Mouse (Mus musculus) urinary bladder, postnatal 25 days (tissue): ENCODE measurements around the gene Rsl24d1.
A peak's percentile ranks its signal among the peaks of the same experiment; 100 is the strongest.
"Not testable (repeated sequence)": the region's sequence is repeated elsewhere in the genome, so short reads cannot be mapped to it uniquely, and the experiment has no call there.

Source experiments
- DNase-seq: peaks from one replicate; pipeline ENCODE4 v3.0.0; 2022; ENCODE audit warnings: low spot score

The Rsl24d1 gene

GRCm38 (mm10) chr9:73112919-73113906, at the start of gene Rsl24d1:
Rsl24d1 (plus strand) TSS chr9:73113426.
- peak; percentile 65 for DNase-seq

DNA sequence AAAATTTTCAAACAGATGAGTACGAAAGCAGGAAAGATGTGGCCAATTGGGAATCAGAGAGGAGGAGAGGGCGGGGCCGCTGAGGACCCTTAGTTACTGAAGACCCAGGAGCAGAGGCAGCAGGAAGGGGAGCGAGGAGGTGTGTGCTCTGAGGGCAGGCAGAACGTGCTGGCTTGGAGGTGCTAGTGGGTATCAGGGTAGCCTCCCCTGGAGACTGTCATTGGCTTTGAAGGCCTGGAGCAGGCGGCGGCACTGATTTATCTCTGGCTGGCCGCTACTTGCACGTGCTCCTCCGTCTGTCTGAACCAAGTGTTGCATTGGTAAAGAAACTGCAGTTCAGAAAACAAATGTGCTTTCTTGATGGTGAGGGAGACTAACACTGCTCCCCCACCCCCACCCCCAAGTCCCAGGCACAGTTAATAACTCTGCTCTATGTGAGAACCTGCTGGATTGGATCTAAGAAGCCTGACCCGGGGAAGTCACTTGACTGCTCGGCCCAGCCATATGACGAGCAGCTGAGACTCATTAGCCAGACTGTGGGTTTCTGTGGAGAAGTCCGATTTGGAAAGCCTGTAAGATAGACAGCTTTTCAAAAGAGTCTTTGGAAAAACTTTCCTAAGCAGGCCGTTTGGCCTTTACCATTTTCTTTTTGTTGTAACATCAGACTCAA, 49.5 kb upstream of the Rsl24d1 start:
- DNase-seq: no peak

DNA sequence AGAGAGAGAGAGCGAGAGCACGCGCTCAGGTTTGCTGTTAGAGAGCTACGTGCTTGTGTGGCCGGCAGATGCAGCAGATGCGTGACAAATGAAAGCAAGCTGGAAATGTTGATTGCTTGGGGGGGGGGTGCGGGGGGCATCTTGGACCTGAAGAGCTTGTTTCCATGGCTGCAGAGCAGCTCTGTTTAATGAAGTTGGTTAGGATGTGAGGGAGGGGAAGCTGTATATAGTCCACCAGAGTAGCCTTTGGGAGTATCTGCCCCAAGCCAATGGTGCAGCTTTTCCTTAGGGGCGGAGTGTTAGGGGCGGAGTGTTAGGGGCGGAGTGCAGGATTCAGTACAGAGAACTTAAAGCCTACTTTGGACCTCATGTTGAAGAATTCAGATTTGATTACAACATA, 46.1 kb upstream of the Rsl24d1 start:
- no peak for DNase-seq

- no peak for DNase-seq
Measured at GRCm38 (mm10) chr9:73068230-73068679, 45.0 kb upstream of the Rsl24d1 start.

DNA sequence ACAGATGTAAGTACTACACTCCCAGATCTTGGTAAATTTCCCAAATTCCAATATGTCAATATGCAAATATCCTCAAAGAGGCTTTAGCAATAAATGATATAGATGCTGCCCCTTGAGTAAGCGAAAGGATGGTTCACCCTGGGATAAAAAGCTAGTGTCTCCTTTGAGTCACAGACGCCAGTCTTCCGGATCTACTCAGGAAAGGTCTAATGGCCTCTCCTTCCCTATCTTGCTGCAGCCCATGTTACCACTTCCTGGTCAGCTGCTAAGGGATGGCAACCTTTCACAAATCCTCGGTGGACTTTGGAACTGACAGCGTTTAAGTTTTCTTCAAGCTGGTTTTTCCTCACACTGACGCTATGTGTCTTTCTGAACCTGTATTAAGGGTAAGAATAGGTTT, 44.5 kb upstream of the Rsl24d1 start:
- no peak for DNase-seq

- no peak for DNase-seq
Measured at GRCm38 (mm10) chr9:73070971-73071659, 42.1 kb upstream of the Rsl24d1 start.

- DNase-seq: no peak
Measured at GRCm38 (mm10) chr9:73072426-73072825, 40.8 kb upstream of the Rsl24d1 start.

GRCm38 (mm10) chr9:73073169-73073568, 40.1 kb upstream of the Rsl24d1 start:
- DNase-seq: no peak

- DNase-seq: not testable (repeated sequence)
Measured at GRCm38 (mm10) chr9:73079349-73079748, 33.9 kb upstream of the Rsl24d1 start.

DNA sequence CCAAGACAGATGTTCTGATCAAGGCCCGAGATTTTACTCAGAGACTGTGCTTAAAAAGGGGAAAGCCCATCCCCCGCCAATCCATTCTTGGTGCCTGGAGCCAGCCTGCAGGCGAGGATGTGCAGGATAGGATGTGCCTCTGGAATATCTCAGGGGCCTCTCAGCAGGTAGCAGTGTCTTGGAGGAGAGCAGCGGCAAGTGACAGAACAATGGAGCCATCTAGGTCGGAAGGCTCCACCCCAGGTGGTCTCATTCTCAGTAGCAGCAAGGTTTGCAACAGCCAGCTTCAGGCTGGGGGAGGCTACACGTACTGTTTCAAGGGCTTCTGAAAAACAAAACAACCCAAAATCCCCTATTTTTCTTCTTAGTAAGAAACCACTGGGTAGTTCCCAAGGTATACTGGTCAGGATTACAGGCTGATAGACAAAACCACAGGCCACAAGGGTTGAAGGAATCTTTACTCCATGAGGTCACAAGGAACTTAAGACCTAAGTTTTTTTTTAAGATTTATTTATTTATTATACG, 33.4 kb upstream of the Rsl24d1 start:
- no peak for DNase-seq

DNA sequence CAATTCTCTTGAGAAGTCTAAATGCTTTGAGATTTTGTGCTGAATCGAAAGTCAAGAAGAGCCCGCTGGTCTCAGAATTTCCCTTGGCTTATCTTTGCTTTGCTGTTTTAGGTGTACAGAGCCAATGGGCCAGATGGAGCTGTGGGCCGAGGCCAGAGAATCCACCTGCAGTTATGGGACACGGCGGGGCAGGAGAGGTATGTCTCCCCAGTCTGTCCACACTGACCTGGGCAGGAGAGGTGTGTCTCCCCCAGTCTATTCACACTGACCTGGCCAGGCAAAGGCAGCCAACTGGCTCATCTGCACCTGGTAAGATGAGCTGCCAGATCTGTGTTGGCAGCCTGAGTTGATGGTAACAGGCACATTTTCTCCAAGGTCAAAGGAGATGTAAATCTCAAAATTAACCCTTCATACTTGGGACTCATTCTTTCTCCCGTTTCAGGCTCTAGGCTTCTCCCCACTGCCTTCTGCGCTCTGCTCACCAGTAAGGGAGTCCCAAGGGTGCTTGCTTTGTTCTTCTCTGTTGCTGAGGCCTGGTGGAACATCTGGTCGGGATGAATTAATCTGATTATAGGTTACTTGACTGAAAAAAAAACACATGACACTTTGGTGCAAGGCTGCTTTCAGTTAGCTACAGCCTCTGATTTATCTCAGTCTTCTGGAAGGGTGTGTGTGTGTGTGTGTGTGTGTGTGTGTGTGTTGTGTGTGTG, 30.8 kb upstream of the Rsl24d1 start:
- DNase-seq: no peak

- DNase-seq: no peak
Measured at GRCm38 (mm10) chr9:73083956-73084355, 29.3 kb upstream of the Rsl24d1 start.

- DNase-seq: no peak
Measured at GRCm38 (mm10) chr9:73085845-73086244, 27.4 kb upstream of the Rsl24d1 start.

DNA sequence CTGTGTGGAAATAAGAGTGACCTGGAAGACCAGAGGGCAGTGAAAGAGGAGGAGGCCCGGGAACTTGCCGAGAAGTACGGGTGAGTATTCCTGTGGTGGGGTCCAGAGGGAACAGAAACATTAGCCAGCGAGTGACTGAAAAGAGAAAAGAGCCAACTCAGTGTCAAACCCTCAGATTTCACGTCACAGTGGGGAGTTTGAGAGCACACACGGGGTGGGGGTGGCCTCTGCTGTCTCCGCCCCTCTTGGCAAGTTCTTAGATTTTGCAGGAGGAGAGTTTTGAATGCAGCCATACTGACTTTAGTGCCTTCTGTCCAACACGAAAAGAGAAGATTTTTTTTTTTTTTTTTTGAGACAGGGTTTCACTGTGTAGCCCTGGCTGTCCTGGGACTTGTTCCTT, 26.1 kb upstream of the Rsl24d1 start:
- DNase-seq: no peak

GRCm38 (mm10) chr9:73087581-73087980, 25.6 kb upstream of the Rsl24d1 start:
- DNase-seq: no peak

- no peak for DNase-seq
Measured at GRCm38 (mm10) chr9:73089222-73089920, 23.9 kb upstream of the Rsl24d1 start.

GRCm38 (mm10) chr9:73090121-73090520, 23.1 kb upstream of the Rsl24d1 start:
- no peak for DNase-seq

- no peak for DNase-seq
Measured at GRCm38 (mm10) chr9:73091747-73092146, 21.5 kb upstream of the Rsl24d1 start.

- no peak for DNase-seq
Measured at GRCm38 (mm10) chr9:73094580-73094979, 18.6 kb upstream of the Rsl24d1 start.

- no peak for DNase-seq
Measured at GRCm38 (mm10) chr9:73097898-73098297, 15.3 kb upstream of the Rsl24d1 start.

DNA sequence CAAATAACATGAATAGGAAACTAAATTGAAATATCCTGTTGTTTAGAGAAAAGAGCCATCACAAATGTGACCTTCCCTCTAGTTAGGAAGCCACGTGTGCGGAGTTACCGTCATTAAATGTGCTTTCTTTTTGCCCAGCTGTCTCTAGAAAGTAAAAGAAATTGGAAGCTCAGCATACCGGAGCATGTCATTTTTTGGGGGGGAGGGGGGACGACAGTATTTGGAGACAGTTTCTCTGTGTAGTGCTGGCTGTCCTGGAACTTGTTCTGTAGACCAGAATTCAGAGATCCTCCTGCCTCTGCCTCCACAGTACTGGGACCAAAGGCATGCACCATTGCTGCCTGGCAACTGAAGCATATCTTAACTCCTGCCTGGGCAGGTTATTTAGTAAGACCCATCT, 11.7 kb upstream of the Rsl24d1 start, which contains the start of gene Khdc3:
Khdc3 (plus strand) TSS at position 301 of the 400 bp plus-strand sequence.
- no peak for DNase-seq
